Mouse (Mus musculus): Measurements from ENCODE around the gene Kcnma1. TPM values are rescaled to one million over a fixed set of nuclear protein-coding genes. Genes with fewer than 3 reads are reported as not detected.
A peak's percentile ranks its signal among the peaks of the same experiment; 100 is the strongest.

The Kcnma1 gene
- polyA plus RNA-seq, 1 experiment: 1.7 TPM

- no peak overlapping the region for H3K27ac ChIP-seq (ENCODE audit: insufficient read depth, low read depth, low read length)
- 75% methylated on average over 2 of the region's 2 CpGs for WGBS
- TF ChIP-seq CTCF (conservative IDR thresholded peaks at IDR 0.05; ENCODE audit: insufficient read depth, insufficient read length, low read depth, low read length) (no peak), POLR2A (IDR thresholded peaks at IDR 0.05; ENCODE audit: low read depth, low read length) (no peak)
These were observed 39.6 kb downstream of the Kcnma1 start for GRCm38 (mm10) chr14:23974685-23975084.

GRCm38 (mm10) chr14:23966471-23966870 lies 47.8 kb downstream of the Kcnma1 start:
- H3K4me1 ChIP-seq (ENCODE audit: control insufficient read depth, insufficient read depth, low read length): no peaks in the 10 kb centered on the region
- 80% methylated on average over 8 of the region's 8 CpGs for whole genome bisulfite sequencing
- no peak overlapping the region for H3K27ac ChIP-seq (ENCODE audit: insufficient read depth, low read depth, low read length)
- no peaks in the 10 kb centered on the region for H3K36me3 ChIP-seq (ENCODE audit: control insufficient read depth, insufficient read depth, low read length)
- H3K27me3 ChIP-seq (replicated peaks; ENCODE audit: control insufficient read depth, insufficient read depth, low read length): no peaks in the 10 kb centered on the region
- DNase-seq: no peak
- TF ChIP-seq POLR2A (IDR thresholded peaks at IDR 0.05; ENCODE audit: low read depth, low read length) (no peak), CTCF (conservative IDR thresholded peaks at IDR 0.05; ENCODE audit: insufficient read depth, insufficient read length, low read depth, low read length) (no peak)
- H3K4me3 ChIP-seq (ENCODE audit: insufficient read depth, low read depth, low read length): no peak overlapping the region

More at GRCm38 (mm10) chr14:23974685-23975084, 39.6 kb downstream of the Kcnma1 start:
- H3K4me1 ChIP-seq (ENCODE audit: control insufficient read depth, insufficient read depth, low read length): no peaks in the 10 kb centered on the region
- no peaks in the 10 kb centered on the region for H3K36me3 ChIP-seq (ENCODE audit: control insufficient read depth, insufficient read depth, low read length)
- H3K27me3 ChIP-seq (replicated peaks; ENCODE audit: control insufficient read depth, insufficient read depth, low read length): no peaks in the 10 kb centered on the region
- no peak for DNase-seq
- no peak overlapping the region for H3K4me3 ChIP-seq (ENCODE audit: insufficient read depth, low read depth, low read length)

GRCm38 (mm10) chr14:23959061-23959460 lies 55.2 kb downstream of the Kcnma1 start:
- Histone ChIP-seq H3K36me3 (ENCODE audit: control insufficient read depth, insufficient read depth, low read length) (no peaks in the 10 kb centered on the region), H3K4me3 (ENCODE audit: insufficient read depth, low read depth, low read length) (no peak overlapping the region), H3K4me1 (ENCODE audit: control insufficient read depth, insufficient read depth, low read length) (no peaks in the 10 kb centered on the region), H3K27me3 (replicated peaks; ENCODE audit: control insufficient read depth, insufficient read depth, low read length) (no peaks in the 10 kb centered on the region), H3K27ac (ENCODE audit: insufficient read depth, low read depth, low read length) (no peak overlapping the region)
- WGBS: 70% methylated on average over 11 of the region's 11 CpGs
- TF ChIP-seq POLR2A (IDR thresholded peaks at IDR 0.05; ENCODE audit: low read depth, low read length) (no peak), CTCF (conservative IDR thresholded peaks at IDR 0.05; ENCODE audit: insufficient read depth, insufficient read length, low read depth, low read length) (no peak)
- peak; percentile 15 for DNase-seq

GRCm38 (mm10) chr14:23957270-23957669 lies 57.0 kb downstream of the Kcnma1 start:
- DNase-seq: no peak
- Histone ChIP-seq H3K36me3 (ENCODE audit: control insufficient read depth, insufficient read depth, low read length) (no peaks in the 10 kb centered on the region), H3K4me3 (ENCODE audit: insufficient read depth, low read depth, low read length) (no peak overlapping the region), H3K27ac (ENCODE audit: insufficient read depth, low read depth, low read length) (no peak overlapping the region), H3K4me1 (ENCODE audit: control insufficient read depth, insufficient read depth, low read length) (no peaks in the 10 kb centered on the region), H3K27me3 (replicated peaks; ENCODE audit: control insufficient read depth, insufficient read depth, low read length) (no peaks in the 10 kb centered on the region)
- no peak for TF ChIP-seq POLR2A (IDR thresholded peaks at IDR 0.05; ENCODE audit: low read depth, low read length)
- no peak for TF ChIP-seq CTCF (conservative IDR thresholded peaks at IDR 0.05; ENCODE audit: insufficient read depth, insufficient read length, low read depth, low read length)
- 55% methylated on average over 4 of the region's 4 CpGs for WGBS

GRCm38 (mm10) chr14:23943876-23944275 lies 70.4 kb downstream of the Kcnma1 start:
- TF ChIP-seq CTCF (conservative IDR thresholded peaks at IDR 0.05; ENCODE audit: insufficient read depth, insufficient read length, low read depth, low read length): no peak
- TF ChIP-seq POLR2A (IDR thresholded peaks at IDR 0.05; ENCODE audit: low read depth, low read length): no peak
- DNase-seq: peak; percentile 21
- Histone ChIP-seq H3K36me3 (ENCODE audit: control insufficient read depth, insufficient read depth, low read length) (no peaks in the 10 kb centered on the region), H3K4me1 (ENCODE audit: control insufficient read depth, insufficient read depth, low read length) (no peaks in the 10 kb centered on the region), H3K4me3 (ENCODE audit: insufficient read depth, low read depth, low read length) (no peak overlapping the region), H3K27me3 (replicated peaks; ENCODE audit: control insufficient read depth, insufficient read depth, low read length) (no peaks in the 10 kb centered on the region), H3K27ac (ENCODE audit: insufficient read depth, low read depth, low read length) (no peak overlapping the region)
- 47% methylated on average over 2 of the region's 2 CpGs for WGBS

GRCm38 (mm10) chr14:23943152-23943551 lies 71.1 kb downstream of the Kcnma1 start:
- Histone ChIP-seq H3K36me3 (ENCODE audit: control insufficient read depth, insufficient read depth, low read length) (no peaks in the 10 kb centered on the region), H3K27ac (ENCODE audit: insufficient read depth, low read depth, low read length) (no peak overlapping the region), H3K4me1 (ENCODE audit: control insufficient read depth, insufficient read depth, low read length) (no peaks in the 10 kb centered on the region), H3K27me3 (replicated peaks; ENCODE audit: control insufficient read depth, insufficient read depth, low read length) (no peaks in the 10 kb centered on the region), H3K4me3 (ENCODE audit: insufficient read depth, low read depth, low read length) (no peak overlapping the region)
- no peak for DNase-seq
- TF ChIP-seq CTCF (conservative IDR thresholded peaks at IDR 0.05; ENCODE audit: insufficient read depth, insufficient read length, low read depth, low read length) (no peak), POLR2A (IDR thresholded peaks at IDR 0.05; ENCODE audit: low read depth, low read length) (no peak)
- WGBS: 60% methylated on average over 5 of the region's 5 CpGs

- Histone ChIP-seq H3K27ac (ENCODE audit: insufficient read depth, low read depth, low read length) (no peak overlapping the region), H3K27me3 (replicated peaks; ENCODE audit: control insufficient read depth, insufficient read depth, low read length) (no peaks in the 10 kb centered on the region), H3K4me1 (ENCODE audit: control insufficient read depth, insufficient read depth, low read length) (no peaks in the 10 kb centered on the region), H3K4me3 (ENCODE audit: insufficient read depth, low read depth, low read length) (no peak overlapping the region), H3K36me3 (ENCODE audit: control insufficient read depth, insufficient read depth, low read length) (no peaks in the 10 kb centered on the region)
- DNase-seq: no peak
- WGBS: 75% methylated on average over 8 of the region's 8 CpGs
- TF ChIP-seq POLR2A (IDR thresholded peaks at IDR 0.05; ENCODE audit: low read depth, low read length): no peak
- TF ChIP-seq CTCF (conservative IDR thresholded peaks at IDR 0.05; ENCODE audit: insufficient read depth, insufficient read length, low read depth, low read length): no peak
These were observed 72.2 kb downstream of the Kcnma1 start for GRCm38 (mm10) chr14:23942103-23942502.
